Mouse (Mus musculus) liver, embryonic 15.5 days (tissue): ENCODE measurements around the gene Uchl4. TPM values are rescaled to one million over a fixed set of nuclear protein-coding genes. Genes with fewer than 3 reads are reported as not detected.

Source experiments
- ATAC-seq: fragments of 200-750 bp; cut with Nextera tagmentation; 2 replicates; pipeline ENCODE4 v1.8.0; 2017; ENCODE audit warnings: moderate number of reproducible peaks, mild to moderate bottlenecking, moderate library complexity; ENCODE audit not compliant: insufficient read depth
- H3K27ac ChIP-seq: fragments of 300-500 bp; sonication (generic); replicated peaks from 2 replicates; pipeline ENCODE4 v1.5.1; 2015; ENCODE audit warnings: mild to moderate bottlenecking, inconsistent platforms
- H3K27me3 ChIP-seq: fragments of 300-500 bp; sonication (generic); 2 replicates; pipeline ENCODE4 v1.6.1; 2015; ENCODE audit warnings: mild to moderate bottlenecking, inconsistent platforms
- H3K36me3 ChIP-seq: fragments of 300-500 bp; sonication (generic); replicated peaks from 2 replicates; pipeline ENCODE4 v1.6.1; 2015; ENCODE audit warnings: moderate library complexity, mild to moderate bottlenecking, inconsistent platforms
- H3K4me1 ChIP-seq: fragments of 300-500 bp; sonication (generic); replicated peaks from 2 replicates; pipeline ENCODE4 v1.6.1; 2015; ENCODE audit warnings: inconsistent platforms
- H3K4me2 ChIP-seq: fragments of 300-500 bp; sonication (generic); 2 replicates; pipeline ENCODE4 v1.6.1; 2015; ENCODE audit warnings: moderate library complexity, mild to moderate bottlenecking, inconsistent platforms
- H3K4me3 ChIP-seq: fragments of 300-500 bp; sonication (generic); replicated peaks from 2 replicates; pipeline ENCODE4 v1.5.1; 2015; ENCODE audit warnings: mild to moderate bottlenecking, inconsistent platforms
- H3K9ac ChIP-seq: fragments of 300-500 bp; sonication (generic); 2 replicates; pipeline ENCODE4 v1.6.1; 2015; ENCODE audit warnings: moderate library complexity, mild to moderate bottlenecking, inconsistent platforms
- H3K9me3 ChIP-seq: fragments of 300-500 bp; sonication (generic); replicated peaks from 2 replicates; pipeline ENCODE4 v1.6.1; 2016; ENCODE audit warnings: inconsistent platforms
- WGBS: fragments of 180-500 bp; shearing (Covaris S2); methylation state at CpG from one replicate; pipeline ENCODE4 v1.1.7; 2015; ENCODE audit warnings: mixed read lengths; ENCODE audit not compliant: insufficient replicate concordance; 5-methylcytosine and 5-hydroxymethylcytosine counted together
- microRNA-seq: library from miRNA; unstranded; fragments of <30 nt; microRNA quantifications from one replicate; pipeline ENCODE4, GENCODE M21; 2016
- polyA plus RNA-seq: library from polyadenylated mRNA; unstranded; fragments of >200 nt; fragmentation: Nextera tagmentation; extraction: Ambion mirVana; gene quantifications from 2 replicates; pipeline ENCODE4 v1.2.1, GENCODE M21; 2015

The Uchl4 gene
- polyA plus RNA-seq, 1 experiment from 2014 or later = 0.44 TPM

DNA sequence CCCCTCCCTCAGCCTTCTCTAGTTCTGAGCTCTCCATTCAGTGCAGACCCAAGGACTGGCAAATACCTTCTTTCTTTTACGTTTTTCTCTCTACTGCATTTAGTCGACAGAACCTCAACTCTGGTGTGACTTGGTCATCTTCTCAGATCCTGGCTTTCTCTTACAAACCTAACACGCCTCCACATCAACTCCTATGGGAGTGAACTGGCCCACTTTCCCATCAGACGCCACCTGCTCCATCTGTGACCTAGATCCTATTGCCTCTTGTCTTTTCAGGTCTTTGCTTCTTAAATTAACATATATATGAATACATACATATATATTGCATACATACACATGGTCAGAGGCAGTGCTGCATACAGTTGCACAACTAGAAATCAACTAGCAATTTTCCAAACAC is 38.8 kb downstream of the Uchl4 start:
- no peaks in the 10 kb centered on the region for H3K36me3 ChIP-seq
- H3K9ac ChIP-seq = no peak overlapping the region
- H3K27me3 ChIP-seq = no peaks in the 10 kb centered on the region
- 62% methylated on average over 4 of the region's 4 CpGs for WGBS
- no peak for ATAC-seq
- H3K27ac ChIP-seq = no peak overlapping the region
- H3K4me1 ChIP-seq = no peaks in the 10 kb centered on the region; the same call in 1 of the 2 replicates
- no peak overlapping the region for H3K4me3 ChIP-seq
- no peaks in the 10 kb centered on the region for H3K9me3 ChIP-seq
- H3K4me2 ChIP-seq = no peak overlapping the region

DNA sequence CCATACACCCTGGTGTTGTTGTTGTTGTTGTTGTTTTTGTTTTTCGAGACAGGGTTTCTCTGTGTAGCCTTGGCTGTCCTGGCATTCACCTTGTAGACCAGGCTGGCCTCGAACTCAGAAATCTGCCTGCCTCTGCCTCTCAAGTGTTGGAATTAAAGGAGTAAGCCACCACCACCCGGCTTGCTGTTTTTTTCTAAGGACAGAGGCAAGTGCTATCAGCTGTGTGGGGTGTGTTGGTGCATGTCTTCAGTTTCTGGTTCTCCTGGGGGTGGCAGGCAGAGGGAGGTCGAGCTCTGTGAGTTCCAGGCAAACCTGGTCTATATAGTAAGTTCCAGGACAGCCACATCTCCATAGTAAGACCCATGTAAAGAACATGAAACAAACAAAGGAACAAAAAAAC is 39.3 kb downstream of the Uchl4 start:
- H3K4me1 ChIP-seq = peaks cover under 1% of the 10 kb centered on the region; the same call in 1 of the 2 replicates
- no peaks in the 10 kb centered on the region for H3K36me3 ChIP-seq
- no peaks in the 10 kb centered on the region for H3K27me3 ChIP-seq
- no peak overlapping the region for H3K9ac ChIP-seq
- no peak overlapping the region for H3K27ac ChIP-seq
- 55% methylated on average over 4 of the region's 4 CpGs for whole genome bisulfite sequencing
- H3K9me3 ChIP-seq = no peaks in the 10 kb centered on the region
- H3K4me2 ChIP-seq = no peak overlapping the region
- no peak overlapping the region for H3K4me3 ChIP-seq
- no peak for ATAC-seq

DNA sequence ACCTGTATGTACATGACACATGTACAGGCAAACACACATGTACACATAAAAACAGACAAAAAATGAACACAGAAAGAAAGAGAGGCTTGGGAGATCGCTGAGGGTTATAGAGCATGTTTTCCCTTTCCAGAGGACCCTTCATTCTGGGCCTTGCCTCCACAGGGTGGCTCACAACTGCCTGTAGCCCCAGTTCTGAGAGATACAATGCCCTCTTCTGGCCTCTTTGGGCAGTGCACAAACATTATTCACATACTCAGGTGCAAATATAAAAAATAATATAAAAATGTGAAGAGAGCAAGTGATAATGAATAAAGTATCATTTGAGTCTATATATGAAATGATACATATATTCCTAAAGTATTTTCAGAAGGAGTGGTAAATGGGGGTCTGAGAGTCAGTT is 39.9 kb downstream of the Uchl4 start:
- no peak for ATAC-seq
- Histone ChIP-seq H3K27ac (no peak overlapping the region), H3K27me3 (no peaks in the 10 kb centered on the region), H3K4me1 (peaks cover 2% of the 10 kb centered on the region; the same call in 1 of the 2 replicates), H3K36me3 (no peaks in the 10 kb centered on the region), H3K4me2 (no peak overlapping the region), H3K9me3 (no peaks in the 10 kb centered on the region), H3K9ac (no peak overlapping the region), H3K4me3 (no peak overlapping the region)
- 58% methylated on average over 1 of the region's 1 CpGs for WGBS

DNA sequence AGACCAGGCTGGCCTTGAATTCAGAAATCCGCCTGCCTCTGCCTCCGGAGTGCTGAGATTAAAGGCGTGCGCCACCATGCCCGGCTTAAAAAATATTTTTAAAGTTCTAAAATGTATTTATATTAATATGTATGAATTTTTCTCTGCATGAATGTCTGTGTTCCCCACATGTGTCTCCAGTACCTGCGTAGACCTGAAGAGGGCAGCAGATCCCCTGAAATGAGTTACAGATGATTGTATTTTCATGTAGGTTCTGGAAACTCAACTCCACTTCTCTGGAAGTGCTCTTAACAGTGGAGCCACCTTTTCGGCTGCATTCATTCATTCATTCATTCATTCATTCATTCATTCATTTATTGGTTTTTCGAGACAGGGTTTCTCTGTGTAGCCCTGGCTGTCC is 42.7 kb downstream of the Uchl4 start:
- no peaks in the 10 kb centered on the region for H3K9me3 ChIP-seq
- ATAC-seq = no peak
- H3K9ac ChIP-seq = no peak overlapping the region
- no peaks in the 10 kb centered on the region for H3K27me3 ChIP-seq
- H3K36me3 ChIP-seq = no peaks in the 10 kb centered on the region
- no peak overlapping the region for H3K27ac ChIP-seq
- 32% methylated on average over 8 of the region's 8 CpGs for WGBS
- no peak overlapping the region for H3K4me2 ChIP-seq
- H3K4me3 ChIP-seq = no peak overlapping the region
- peaks cover 15% of the 10 kb centered on the region for H3K4me1 ChIP-seq

DNA sequence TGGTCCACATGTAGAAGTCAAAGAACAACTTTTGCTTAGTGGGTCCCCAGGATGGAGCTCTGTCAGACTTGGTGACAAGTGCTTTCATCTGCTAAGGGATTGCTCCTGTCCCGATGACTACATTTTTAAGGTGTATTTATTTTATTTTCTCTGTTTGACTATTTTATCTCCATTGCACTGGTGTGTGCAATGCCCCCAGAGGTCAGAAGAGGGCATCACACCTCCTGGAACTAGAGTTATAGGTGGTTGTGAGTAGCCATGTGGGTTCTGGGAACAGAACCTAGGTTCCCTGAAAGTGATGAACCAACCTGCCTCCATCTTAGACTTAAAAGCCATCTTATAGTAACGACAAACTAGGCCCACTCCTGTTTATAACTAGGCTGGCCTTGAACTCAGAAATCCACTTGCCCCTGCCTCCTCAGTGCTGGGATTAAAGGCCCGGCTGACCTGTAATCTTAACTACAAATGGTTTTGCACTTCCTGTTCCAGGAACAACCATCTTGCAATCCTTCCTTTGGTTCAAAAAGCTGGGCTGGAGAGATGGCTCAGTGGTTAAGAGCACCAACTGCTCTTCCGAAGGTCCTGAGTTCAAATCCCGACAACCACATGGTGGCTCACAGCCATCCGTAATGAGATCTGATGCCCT is 43.8 kb downstream of the Uchl4 start:
- Histone ChIP-seq H3K36me3 (peaks cover under 1% of the 10 kb centered on the region; the same call in 1 of the 2 replicates), H3K9ac (no peak overlapping the region), H3K4me2 (no peak overlapping the region), H3K27ac (no peak overlapping the region), H3K4me1 (peaks cover 25% of the 10 kb centered on the region), H3K9me3 (no peaks in the 10 kb centered on the region), H3K4me3 (no peak overlapping the region), H3K27me3 (no peaks in the 10 kb centered on the region)
- 80% methylated on average over 6 of the region's 6 CpGs for WGBS
- ATAC-seq = no peak

DNA sequence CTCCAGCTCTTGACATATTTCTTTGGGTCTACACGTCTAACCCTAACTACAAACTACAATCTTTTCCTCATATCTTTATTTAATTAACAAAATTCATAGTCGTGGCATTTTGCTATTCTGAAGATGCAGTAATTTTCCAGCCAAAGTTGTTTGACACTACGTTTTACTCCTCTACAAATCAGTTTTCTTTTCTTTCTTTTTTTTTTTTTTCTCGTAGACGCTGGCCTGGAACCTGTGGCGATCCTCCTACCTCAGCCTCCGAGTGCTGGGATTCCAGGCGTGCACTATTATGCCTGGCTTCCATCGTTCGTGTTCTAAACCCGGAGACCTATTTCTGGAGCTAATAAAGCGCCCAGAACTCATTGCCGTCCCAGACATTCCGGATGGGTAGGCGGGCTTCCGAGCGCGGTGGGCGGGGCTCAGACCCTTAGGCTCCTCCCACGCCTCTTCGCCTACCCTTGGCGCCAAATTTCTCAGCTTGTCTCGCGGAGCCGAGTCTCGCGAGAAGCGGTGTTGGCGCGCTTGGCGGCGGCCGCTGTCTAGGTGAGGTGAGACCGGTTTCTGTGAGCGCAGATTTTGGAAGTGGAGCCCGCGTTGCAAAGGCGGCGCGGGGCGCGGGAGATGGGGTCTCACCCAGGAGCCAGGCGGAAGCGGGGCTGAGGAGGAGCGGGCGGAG is 46.2 kb downstream of the Uchl4 start, which contains the start of gene Tipin:
Gene Tipin, plus strand, starts transcription at position 477 of the 676 bp plus-strand sequence.
- Histone ChIP-seq H3K36me3 (peaks cover 15% of the 10 kb centered on the region), H3K9ac (peak within 1 kb of the TSS; percentile 95), H3K27me3 (no peaks in the 10 kb centered on the region), H3K27ac (peak within 1 kb of the TSS; percentile 90), H3K4me3 (peak within 1 kb of the TSS; percentile 96), H3K9me3 (no peaks in the 10 kb centered on the region), H3K4me1 (peaks cover 31% of the 10 kb centered on the region), H3K4me2 (peak within 1 kb of the TSS; percentile 72)
- under 1% methylated on average over 46 of the region's 46 CpGs for WGBS
- ATAC-seq = peak; percentile 90

DNA sequence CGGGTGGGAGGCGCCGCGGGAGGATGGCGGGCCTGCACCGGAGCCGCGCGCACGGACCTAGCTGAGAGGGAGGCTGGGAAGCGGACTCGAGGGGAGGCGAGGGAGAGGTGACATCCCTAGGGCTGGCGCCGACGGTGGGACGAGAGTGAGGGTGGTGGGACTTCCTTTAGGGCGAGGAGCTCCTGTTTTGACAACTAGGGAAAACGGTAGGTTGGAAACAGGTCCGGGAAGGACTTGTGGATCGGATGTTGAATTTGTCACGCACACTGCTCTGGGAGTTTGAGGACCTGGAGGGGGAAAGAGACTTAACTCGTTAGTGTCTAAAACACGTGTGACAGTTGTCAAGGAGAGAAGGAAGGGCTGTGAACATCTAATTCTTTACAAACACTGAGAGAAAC is 46.8 kb downstream of the Uchl4 start:
- H3K36me3 ChIP-seq = peaks cover 17% of the 10 kb centered on the region

DNA sequence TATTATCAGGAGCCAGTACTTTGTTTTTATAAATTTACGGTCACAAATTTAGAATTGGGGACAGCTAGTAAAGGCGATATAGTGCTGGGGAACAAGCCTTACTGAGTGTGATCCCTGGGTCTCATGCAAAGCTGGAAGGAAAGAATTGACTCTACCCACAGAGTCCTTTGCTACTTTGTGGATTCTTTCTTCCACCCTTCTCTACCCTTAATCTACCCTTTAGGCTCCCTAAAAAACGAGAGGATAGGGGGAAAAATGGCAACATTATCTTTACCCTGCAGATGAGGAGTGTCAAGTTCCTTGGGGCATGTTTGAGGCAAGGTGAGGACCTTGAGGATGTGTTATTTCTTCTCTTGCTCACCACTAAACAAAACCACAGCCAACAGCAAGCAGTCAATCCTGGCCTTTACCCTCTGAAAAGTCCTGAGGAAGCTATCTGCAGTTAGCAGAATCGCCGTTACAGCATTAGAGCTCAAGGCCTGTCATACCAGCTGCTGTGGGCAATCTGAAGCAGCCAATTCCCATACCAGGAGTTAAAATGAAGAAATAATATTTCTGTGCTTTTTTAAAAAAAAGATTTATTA is 47.5 kb downstream of the Uchl4 start:
- Histone ChIP-seq H3K4me2 (peak overlapping the region; percentile 72), H3K9me3 (no peaks in the 10 kb centered on the region), H3K4me3 (peak overlapping the region; percentile 96), H3K4me1 (peaks cover 31% of the 10 kb centered on the region), H3K36me3 (peaks cover 24% of the 10 kb centered on the region), H3K9ac (peak overlapping the region; percentile 95), H3K27ac (peak overlapping the region; percentile 90), H3K27me3 (no peaks in the 10 kb centered on the region)
- no peak for ATAC-seq
- 8% methylated on average over 5 of the region's 5 CpGs for WGBS

More for the DNA sequence above, 46.8 kb downstream of the Uchl4 start:
- Histone ChIP-seq H3K27me3 (no peaks in the 10 kb centered on the region), H3K27ac (peak overlapping the region; percentile 90), H3K4me1 (peaks cover 31% of the 10 kb centered on the region), H3K9me3 (no peaks in the 10 kb centered on the region), H3K4me2 (peak overlapping the region; percentile 72), H3K4me3 (peak overlapping the region; percentile 96), H3K9ac (peak overlapping the region; percentile 95)
- ATAC-seq = peak; percentile 87
- WGBS = 0% methylated on average over 24 of the region's 24 CpGs

Small RNAs within 50 kb of the gene (microRNA-seq; reads per million reads assigned to microRNA genes)
- not detected for gene Gm24106

Other genes with a start within 250 kb of the Uchl4 start
- gene Smad6, start 213.1 kb upstream of the Uchl4 start, polyA plus RNA-seq = 2.3 and 2.9 TPM in 2 replicates
- not detected in 2 replicates for gene Lctl, start 118.1 kb upstream of the Uchl4 start, polyA plus RNA-seq
- gene Zwilch, start 62.1 kb upstream of the Uchl4 start, polyA plus RNA-seq = 13.1 and 13.2 TPM in 2 replicates
- gene Rpl4, start 61.8 kb upstream of the Uchl4 start, polyA plus RNA-seq = 635 and 656 TPM in 2 replicates
- 10.5 and 11.2 TPM in 2 replicates for gene Snapc5, start 55.9 kb upstream of the Uchl4 start, polyA plus RNA-seq
- 30.1 and 30.9 TPM in 2 replicates for gene Map2k1, start 18.4 kb downstream of the Uchl4 start, polyA plus RNA-seq
- 170 and 187 TPM in 2 replicates for gene Tipin, start 46.4 kb downstream of the Uchl4 start, polyA plus RNA-seq
- gene Dis3l, start 106.1 kb downstream of the Uchl4 start, polyA plus RNA-seq = 8.5 and 8.8 TPM in 2 replicates
- gene Megf11, start 150.4 kb downstream of the Uchl4 start, polyA plus RNA-seq = 0.51 and 0.83 TPM in 2 replicates